Comparison of ENCODE assay signal across 28 mouse cellular contexts in genomic region chr14:101595301-101596080, GRCm38 (mm10). TPM values are rescaled to one million over a fixed set of nuclear protein-coding genes. Genes with fewer than 3 reads are reported as not detected.
A peak's percentile ranks its signal among the peaks of the same experiment; 100 is the strongest.
DNase-seq lines count a peak whose midpoint lies in the region; ATAC-seq and TF ChIP-seq lines count a peak whose summit lies in the region.
"Had no signal": no experiment of that assay in that cellular context is flagged by ENCODE, and none has a peak within 500 bp of the region (broad histone marks: within the 10 kb centered on the region; RNA-seq: fewer than 3 reads in every experiment).

No protein-coding gene starts in this region.

- TF ChIP-seq CTCF in Patski (IDR thresholded peaks at IDR 0.05) = no peak

- in situ Hi-C loops in Patski (cut with MboI; ENCODE audit: low pct_unique_long_range_greater_than_20kb) = no loop called here

- peak overlapping the region; percentile 45 for H3K27ac ChIP-seq in heart, embryonic 13.5 days (replicated peaks)
- H3K27ac ChIP-seq: embryonic facial prominence, embryonic 10.5 days; embryonic facial prominence, embryonic 15.5 days; forebrain, embryonic 13.5 days; hindbrain, embryonic 10.5 days; hindbrain, embryonic 15.5 days; liver, embryonic 12.5 days; midbrain, embryonic 12.5 days; neural tube, embryonic 13.5 days had no signal

- H3K4me2 ChIP-seq in heart, embryonic 13.5 days = no peak overlapping the region
- H3K4me2 ChIP-seq: embryonic facial prominence, embryonic 15.5 days; forebrain, embryonic 13.5 days; hindbrain, embryonic 15.5 days; liver, embryonic 12.5 days; midbrain, embryonic 12.5 days; neural tube, embryonic 13.5 days had no signal

- CTCF ChIA-PET in Patski (lab: Charles Lee) = no interaction called here

- no peaks in the 10 kb centered on the region for H3K27me3 ChIP-seq in heart, embryonic 13.5 days (replicated peaks)
- H3K27me3 ChIP-seq in Patski = no peaks in the 10 kb centered on the region
- H3K27me3 ChIP-seq: embryonic facial prominence, embryonic 15.5 days; forebrain, embryonic 13.5 days; hindbrain, embryonic 15.5 days; liver, embryonic 12.5 days; megakaryocyte, embryonic 14.5 days; midbrain, embryonic 12.5 days; neural tube, embryonic 13.5 days had no signal

- H3K4me1 ChIP-seq in heart, embryonic 13.5 days = peaks cover 31% of the 10 kb centered on the region
- H3K4me1 ChIP-seq: embryonic facial prominence, embryonic 10.5 days; embryonic facial prominence, embryonic 15.5 days; forebrain, embryonic 13.5 days; hindbrain, embryonic 10.5 days; hindbrain, embryonic 15.5 days; liver, embryonic 12.5 days; megakaryocyte, embryonic 14.5 days; midbrain, embryonic 12.5 days; neural tube, embryonic 13.5 days had no signal

- H3K4me3 ChIP-seq in heart, embryonic 13.5 days = no peak overlapping the region
- H3K4me3 ChIP-seq: embryonic facial prominence, embryonic 10.5 days; embryonic facial prominence, embryonic 15.5 days; forebrain, embryonic 13.5 days; hindbrain, embryonic 10.5 days; hindbrain, embryonic 15.5 days; liver, embryonic 12.5 days; megakaryocyte, embryonic 14.5 days; midbrain, embryonic 12.5 days; myocyte; neural tube, embryonic 13.5 days had no signal

- POLR2A ChIA-PET in Patski (lab: Charles Lee) = no interaction called here

- intact Hi-C loops in heart, postnatal 36 days (cut with DNase I) = no loop called here

- no peaks in the 10 kb centered on the region for H3K9me3 ChIP-seq in heart, embryonic 13.5 days
- H3K9me3 ChIP-seq: embryonic facial prominence, embryonic 10.5 days; embryonic facial prominence, embryonic 15.5 days; forebrain, embryonic 13.5 days; hindbrain, embryonic 10.5 days; hindbrain, embryonic 15.5 days; liver, embryonic 12.5 days; megakaryocyte, embryonic 14.5 days; midbrain, embryonic 12.5 days; neural tube, embryonic 13.5 days had no signal

- no peak for ATAC-seq in heart, embryonic 13.5 days (ENCODE audit: extremely low read depth, insufficient number of reproducible peaks, low FRiP score, low TSS enrichment)
- ATAC-seq in Patski = peak; percentile 60
- ATAC-seq: activated CD4-positive, CD25-positive, alpha-beta regulatory T cell, adult 4 months; forebrain, embryonic 13.5 days; inflammation-experienced regulatory T-cells, adult 6 months; liver, embryonic 12.5 days; liver, postnatal 0 days had no signal

- H3K36me3 ChIP-seq in heart, embryonic 13.5 days = peaks cover 14% of the 10 kb centered on the region
- H3K36me3 ChIP-seq: embryonic facial prominence, embryonic 10.5 days; embryonic facial prominence, embryonic 15.5 days; hindbrain, embryonic 10.5 days; hindbrain, embryonic 15.5 days; liver, embryonic 12.5 days; midbrain, embryonic 12.5 days; neural tube, embryonic 13.5 days had no signal

- DNase-seq in adrenal gland, adult 2 months = peak; percentile 29
- DNase-seq in adrenal gland, adult 8-10 months = no peak
- DNase-seq in heart, postnatal 36 days = no peak
- DNase-seq in kidney, postnatal 10 days = peak; percentile 30
- no peak for DNase-seq in kidney, postnatal 14 days
- no peak for DNase-seq in Patski (ENCODE audit: low read depth, low spot score)
- DNase-seq in ovary, postnatal 10 days (ENCODE audit: low spot score) = no peak
- DNase-seq: adrenal gland, postnatal 14 days; cerebellum, adult 8-10 months; gastrocnemius, postnatal 10 days; kidney, adult 8-10 months; left cerebral cortex, postnatal 4 days; liver, postnatal 0 days; lung, postnatal 36 days had no signal

- no peak overlapping the region for H3K9ac ChIP-seq in heart, embryonic 13.5 days
- H3K9ac ChIP-seq: embryonic facial prominence, embryonic 15.5 days; forebrain, embryonic 13.5 days; hindbrain, embryonic 15.5 days; liver, embryonic 12.5 days; liver, postnatal 0 days; midbrain, embryonic 12.5 days; neural tube, embryonic 13.5 days had no signal

- WGBS in heart, embryonic 13.5 days = 75% methylated on average over 13 of the region's 13 CpGs

RNA-seq across cellular contexts. Expression of gene Tbc1d4, which starts 13.5 kb away (rescaled TPM):
- total RNA-seq in adrenal gland, adult 2 months (2021) = 10 to 100 TPM; 53.6 to 65.4 TPM
- polyA plus RNA-seq in adrenal gland, adult 2 months (2012; rRNA removed) = 20.4 and 24.3 TPM in 2 replicates
- total RNA-seq in adrenal gland, adult 8-10 months (2022) = 10 to 100 TPM; 48.0 to 83.2 (median 63.8) TPM
- polyA plus RNA-seq in heart, embryonic 13.5 days (2015; fragmentation: Nextera tagmentation; extraction: Ambion mirVana) = 18.5 and 21.5 TPM in 2 replicates
- total RNA-seq in heart, postnatal 36 days (2021) = 10 to 100 TPM; 64.9 to 93.1 TPM
- polyA plus RNA-seq in Patski (2021) = 11.8 TPM
- total RNA-seq: MEL had no signal

RNA-seq across cellular contexts. Expression of gene Commd6, which starts 45.0 kb away (rescaled TPM):
- 10 to 100 TPM; 99.7 to 99.8 TPM for total RNA-seq in adrenal gland, adult 2 months (2021)
- 19.7 and 36.4 TPM in 2 replicates for polyA plus RNA-seq in adrenal gland, adult 2 months (2012; rRNA removed)
- total RNA-seq in adrenal gland, adult 8-10 months (2022) = 100 to 1,000 TPM in 1 of 4 experiments, 10 to 100 TPM in 3; 76.0 to 102 (median 93.9) TPM
- 71.3 and 82.9 TPM in 2 replicates for polyA plus RNA-seq in heart, embryonic 13.5 days (2015; fragmentation: Nextera tagmentation; extraction: Ambion mirVana)
- total RNA-seq in heart, postnatal 36 days (2021) = 10 to 100 TPM; 28.9 to 31.5 TPM
- 60.6 TPM for polyA plus RNA-seq in Patski (2021)

RNA-seq across cellular contexts. Expression of gene Uchl3, which starts 58.3 kb away (rescaled TPM):
- total RNA-seq in adrenal gland, adult 2 months (2021) = 10 to 100 TPM; 44.5 to 44.6 TPM
- 2.3 and 4.7 TPM in 2 replicates for polyA plus RNA-seq in adrenal gland, adult 2 months (2012; rRNA removed)
- total RNA-seq in adrenal gland, adult 8-10 months (2022) = 10 to 100 TPM; 28.1 to 41.6 (median 34.7) TPM
- polyA plus RNA-seq in heart, embryonic 13.5 days (2015; fragmentation: Nextera tagmentation; extraction: Ambion mirVana) = 91.5 and 108 TPM in 2 replicates
- total RNA-seq in heart, postnatal 36 days (2021) = 10 to 100 TPM; 36.0 TPM
- 53.0 TPM for polyA plus RNA-seq in Patski (2021)

Comparison
In these comparisons a context has a peak if more than half of its experiments do, and no peak if none do; other contexts are left out.
1. DNase-seq: peak in adrenal gland, adult 2 months (single experiment) and kidney, postnatal 10 days (single experiment); none in adrenal gland, adult 8-10 months (single experiment), heart, postnatal 36 days (0 of 2), kidney, postnatal 14 days (single experiment), Patski (single experiment) and ovary, postnatal 10 days (single experiment).